16 mouse cellular contexts compared by ENCODE assay signal in genomic region chr12:27507523-27508225, GRCm38 (mm10).
DNase-seq lines count a peak whose midpoint lies in the region; ATAC-seq and TF ChIP-seq lines count a peak whose summit lies in the region.
"Had no signal": no experiment of that assay in that cellular context is flagged by ENCODE, and none has a peak within 500 bp of the region (broad histone marks: within the 10 kb centered on the region; RNA-seq: fewer than 3 reads in every experiment).

No protein-coding gene starts in this region.

- TF ChIP-seq CTCF in lung, postnatal 0 days (IDR thresholded peaks at IDR 0.05): no peak
- no peak for TF ChIP-seq CTCF in stomach, postnatal 0 days (IDR thresholded peaks at IDR 0.05; ENCODE audit: low read depth)

- H3K27me3 ChIP-seq in lung, postnatal 0 days (replicated peaks; ENCODE audit: insufficient read depth, low read length): no peaks in the 10 kb centered on the region
- H3K27me3 ChIP-seq in stomach, postnatal 0 days (ENCODE audit: control insufficient read depth, insufficient read depth, low read length): no peaks in the 10 kb centered on the region
- H3K27me3 ChIP-seq: liver, embryonic 15.5 days; neural tube, embryonic 13.5 days had no signal

- H3K36me3 ChIP-seq in lung, postnatal 0 days (ENCODE audit: insufficient read depth, low read length): no peaks in the 10 kb centered on the region
- H3K36me3 ChIP-seq in stomach, postnatal 0 days (ENCODE audit: control insufficient read depth, insufficient read depth, low read length): no peaks in the 10 kb centered on the region
- H3K36me3 ChIP-seq: forebrain, embryonic 10.5 days; liver, embryonic 15.5 days; neural tube, embryonic 13.5 days had no signal

- no peak overlapping the region for H3K4me3 ChIP-seq in lung, postnatal 0 days (ENCODE audit: low read depth, low read length)
- no peak overlapping the region for H3K4me3 ChIP-seq in stomach, postnatal 0 days (ENCODE audit: low read depth, low read length)
- H3K4me3 ChIP-seq: forebrain, embryonic 10.5 days; liver, embryonic 15.5 days; neural tube, embryonic 13.5 days had no signal

- H3K27ac ChIP-seq in lung, postnatal 0 days (ENCODE audit: low read length): no peak overlapping the region
- H3K27ac ChIP-seq in stomach, postnatal 0 days (replicated peaks): 0 out of 2 replicates have a peak overlapping the region, but pooled peaks have one; percentile 3
- H3K27ac ChIP-seq: forebrain, embryonic 10.5 days; hindbrain, postnatal 0 days; liver, embryonic 15.5 days; neural tube, embryonic 13.5 days had no signal

- 44% methylated on average over 5 of the region's 5 CpGs for WGBS in lung, postnatal 0 days
- 38% methylated on average over 5 of the region's 5 CpGs for WGBS in stomach, postnatal 0 days

- no peaks in the 10 kb centered on the region for H3K9me3 ChIP-seq in lung, postnatal 0 days (ENCODE audit: low read length)
- no peaks in the 10 kb centered on the region for H3K9me3 ChIP-seq in stomach, postnatal 0 days (ENCODE audit: control insufficient read depth, low read length)
- H3K9me3 ChIP-seq: forebrain, embryonic 10.5 days; liver, embryonic 15.5 days; neural tube, embryonic 13.5 days had no signal

- no peak overlapping the region for H3K9ac ChIP-seq in lung, postnatal 0 days (replicated peaks; ENCODE audit: low read depth)
- no peak overlapping the region for H3K9ac ChIP-seq in stomach, postnatal 0 days (ENCODE audit: low read length)
- H3K9ac ChIP-seq: liver, embryonic 15.5 days; neural tube, embryonic 13.5 days had no signal

- H3K4me1 ChIP-seq in lung, postnatal 0 days (ENCODE audit: insufficient read depth, low read depth, low read length): no peaks in the 10 kb centered on the region
- H3K4me1 ChIP-seq in stomach, postnatal 0 days (replicated peaks; ENCODE audit: control insufficient read depth, insufficient read depth): no peaks in the 10 kb centered on the region
- H3K4me1 ChIP-seq: liver, embryonic 15.5 days had no signal

- DNase-seq in lung, postnatal 0 days (ENCODE audit: low spot score): peak; percentile 61
- no peak for DNase-seq in lung, postnatal 14 days
- DNase-seq in kidney, adult 11 months: peak; percentile 79
- DNase-seq in kidney, postnatal 10 days: peak; percentile 45
- peak; percentile 65 for DNase-seq in stomach, postnatal 0 days (ENCODE audit: low spot score)
- no peak for DNase-seq in layer of hippocampus, postnatal 14 days (ENCODE audit: low spot score in 2 of 2)
- DNase-seq in cerebellum, postnatal 4 days (ENCODE audit: low spot score in 2 of 2): no peak
- DNase-seq: adrenal gland, adult 2 months; cerebellum, adult 18-20 months; left cerebral cortex, postnatal 4 days; thymus, postnatal 14 days had no signal

- peak; percentile 77 for ATAC-seq in lung, postnatal 0 days
- peak; percentile 95 for ATAC-seq in stomach, postnatal 0 days (ENCODE audit: low FRiP score, low TSS enrichment)
- ATAC-seq: hindbrain, postnatal 0 days had no signal

- H3K4me2 ChIP-seq in lung, postnatal 0 days (replicated peaks; ENCODE audit: low read depth, low read length): no peak overlapping the region
- H3K4me2 ChIP-seq in stomach, postnatal 0 days (replicated peaks; ENCODE audit: low read depth): no peak overlapping the region
- H3K4me2 ChIP-seq: heart, embryonic 11.5 days; liver, embryonic 15.5 days; neural tube, embryonic 13.5 days had no signal

- TF ChIP-seq EP300 in lung, postnatal 0 days (IDR thresholded peaks at IDR 0.05): no peak
- no peak for TF ChIP-seq EP300 in stomach, postnatal 0 days (optimal IDR thresholded peaks at IDR 0.05)

Comparison
In these comparisons a context has a peak if more than half of its experiments do, and no peak if none do; other contexts are left out.
1. DNase-seq: peak in lung, postnatal 0 days (single experiment), kidney, adult 11 months (single experiment), kidney, postnatal 10 days (single experiment) and stomach, postnatal 0 days (single experiment); none in lung, postnatal 14 days (single experiment), layer of hippocampus, postnatal 14 days (0 of 2) and cerebellum, postnatal 4 days (0 of 2).